Mouse (Mus musculus) erythroblast, embryonic 14.5 days (primary cell): ENCODE data around the gene St6galnac5.

Source experiments
- GATA1 ChIP-seq: IDR thresholded peaks from 2 replicates; pipeline ENCODE4 v1.6.1; 2012; ENCODE audit warnings: low read length, inconsistent platforms, mixed read lengths
- TAL1 ChIP-seq: IDR thresholded peaks from 3 replicates; pipeline ENCODE4 v1.6.1; 2012; ENCODE audit warnings: low read length, inconsistent platforms, mixed read lengths

DNA sequence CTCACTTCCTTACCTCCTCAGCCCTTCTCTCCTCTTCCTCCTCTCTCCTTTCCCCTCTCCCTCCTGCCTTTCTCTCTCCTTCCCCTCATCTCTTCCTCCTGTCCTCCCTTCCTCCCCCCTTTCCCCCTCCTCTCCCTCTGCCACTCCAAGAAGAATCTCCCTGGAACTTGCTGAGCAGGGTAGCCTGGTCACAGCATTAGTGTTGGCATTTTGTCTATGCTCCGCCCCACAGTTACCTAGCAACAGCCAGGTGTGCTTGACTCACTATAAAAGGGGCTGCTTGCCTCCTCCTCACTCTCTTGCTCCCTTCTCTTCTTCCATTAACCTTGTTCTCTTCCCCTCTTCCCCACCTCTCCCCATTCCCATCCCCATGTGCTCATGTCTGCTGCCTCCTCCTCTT, 120.1 kb downstream of the St6galnac5 start:
- no peak for TF ChIP-seq TAL1
- no peak for TF ChIP-seq GATA1
